Mouse (Mus musculus) limb, embryonic 14.5 days (tissue): ENCODE data around the gene Ift46. TPM values are rescaled to one million over a fixed set of nuclear protein-coding genes. Genes with fewer than 3 reads are reported as not detected.

Experiments used
- ATAC-seq: fragments of 200-750 bp; cut with Nextera tagmentation; 2 replicates; pipeline ENCODE4 v1.8.0; 2017; ENCODE audit warnings: low read depth, moderate number of reproducible peaks, moderate TSS enrichment; ENCODE audit not compliant: low FRiP score
- DNase-seq: peaks from one replicate; pipeline ENCODE4 v3.0.0-alpha.2; 2015; ENCODE audit warnings: low spot score
- H3K27ac ChIP-seq: fragments of 300-500 bp; sonication (generic); replicated peaks from 2 replicates; pipeline ENCODE4 v1.5.1; 2014; ENCODE audit warnings: low read depth, mild to moderate bottlenecking, low read length, moderate library complexity, mixed read lengths
- H3K27me3 ChIP-seq: fragments of 300-500 bp; sonication (generic); 2 replicates; pipeline ENCODE4 v1.6.1; 2014; ENCODE audit warnings: low read length, mixed read lengths; ENCODE audit not compliant: control insufficient read depth, insufficient read depth
- H3K36me3 ChIP-seq: fragments of 300-500 bp; sonication (generic); 2 replicates; pipeline ENCODE4 v1.6.1; 2014; ENCODE audit warnings: mild to moderate bottlenecking, low read length, moderate library complexity, mixed read lengths; ENCODE audit not compliant: control insufficient read depth, insufficient read depth
- H3K4me1 ChIP-seq: fragments of 300-500 bp; sonication (generic); 2 replicates; pipeline ENCODE4 v1.6.1; 2014; ENCODE audit warnings: antibody characterized with exemption, low read length, mixed read lengths; ENCODE audit not compliant: control insufficient read depth, insufficient read depth
- H3K4me2 ChIP-seq: fragments of 300-500 bp; sonication (generic); replicated peaks from 2 replicates; pipeline ENCODE4 v1.6.1; 2014; ENCODE audit warnings: low read depth, mild to moderate bottlenecking, low read length, moderate library complexity; ENCODE audit not compliant: severe bottlenecking
- H3K4me3 ChIP-seq: fragments of 300-500 bp; sonication (generic); replicated peaks from 2 replicates; pipeline ENCODE4 v1.5.1; 2014; ENCODE audit warnings: low read length
- H3K9ac ChIP-seq: fragments of 300-500 bp; sonication (generic); 2 replicates; pipeline ENCODE4 v1.6.1; 2014; ENCODE audit warnings: mild to moderate bottlenecking, low read depth, low read length, moderate library complexity; ENCODE audit not compliant: severe bottlenecking
- H3K9me3 ChIP-seq: fragments of 300-500 bp; sonication (generic); 2 replicates; pipeline ENCODE4 v1.6.1; 2016; ENCODE audit warnings: low read length; ENCODE audit not compliant: control insufficient read depth
- POLR2A ChIP-seq: fragments of 200-500 bp; IDR thresholded peaks from 2 replicates; pipeline ENCODE4 v1.8.0; 2012; ENCODE audit warnings: inconsistent platforms, mild to moderate bottlenecking, moderate library complexity, borderline replicate concordance; ENCODE audit not compliant: insufficient read depth, insufficient read length; ENCODE audit errors: extremely low read depth
- WGBS: fragments of 180-500 bp; shearing (Covaris S2); extraction: QIAGEN DNeasy Blood & Tissue Kit; methylation state at CpG from one replicate; pipeline ENCODE4 v1.1.7; 2014; 5-methylcytosine and 5-hydroxymethylcytosine counted together
- polyA plus RNA-seq, 2 experiments: library from polyadenylated mRNA; depleted of rRNA in 1 of 2; stranded (reverse) in 1 of 2; unstranded in 1 of 2; fragments of >200 nt; fragmentation: Nextera tagmentation in 1 of 2; extraction: Ambion mirVana in 1 of 2; gene quantifications; 2 replicates each; pipeline versions ENCODE4 v1.2.1 to v1.2.3; 2012 to 2014

The Ift46 gene
- polyA plus RNA-seq, 2 experiments: 109 to 123 TPM

- Histone ChIP-seq H3K36me3 (no peaks in the 10 kb centered on the region), H3K4me1 (peaks cover 28% of the 10 kb centered on the region), H3K4me3 (peak overlapping the region; percentile 69), H3K9ac (peak overlapping the region; percentile 73), H3K9me3 (no peaks in the 10 kb centered on the region), H3K4me2 (peak overlapping the region; percentile 95), H3K27me3 (no peaks in the 10 kb centered on the region), H3K27ac (peak overlapping the region; percentile 86)
- no peak for TF ChIP-seq POLR2A
- DNase-seq: no peak
- WGBS: 46% methylated on average over 12 of the region's 12 CpGs
- ATAC-seq: no peak
Observed at GRCm38 (mm10) chr9:44732921-44733530, 34.7 kb upstream of the Ift46 start.

GRCm38 (mm10) chr9:44733671-44734523 is 33.8 kb upstream of the Ift46 start:
- H3K9me3 ChIP-seq: no peaks in the 10 kb centered on the region
- H3K4me3 ChIP-seq: peak overlapping the region; percentile 69
- H3K4me2 ChIP-seq: peak overlapping the region; percentile 95
- no peaks in the 10 kb centered on the region for H3K36me3 ChIP-seq
- ATAC-seq: peak; percentile 25; the same call in 1 of the 2 replicates
- H3K9ac ChIP-seq: peak overlapping the region; percentile 73
- peaks cover 28% of the 10 kb centered on the region for H3K4me1 ChIP-seq
- DNase-seq: peak; percentile 40
- under 1% methylated on average over 71 of the region's 79 CpGs for WGBS
- peak overlapping the region; percentile 86 for H3K27ac ChIP-seq
- H3K27me3 ChIP-seq: no peaks in the 10 kb centered on the region
- no peak for TF ChIP-seq POLR2A

GRCm38 (mm10) chr9:44734524-44735494 is 32.9 kb upstream of the Ift46 start, which contains the start of gene Phldb1:
Gene Phldb1, minus strand, starts transcription at chr9:44735198.
- WGBS: under 1% methylated on average over 40 of the region's 47 CpGs

GRCm38 (mm10) chr9:44735886-44736285 is 31.8 kb upstream of the Ift46 start:
- Histone ChIP-seq H3K9me3 (no peaks in the 10 kb centered on the region), H3K4me1 (peaks cover 28% of the 10 kb centered on the region), H3K4me2 (peak overlapping the region; percentile 95; the same call in 1 of the 2 replicates), H3K27me3 (no peaks in the 10 kb centered on the region), H3K36me3 (0 out of 2 replicates have a peak, but pooled peaks cover 1% of the 10 kb centered on the region), H3K4me3 (no peak overlapping the region), H3K9ac (no peak overlapping the region), H3K27ac (peak overlapping the region; percentile 86; the same call in 1 of the 2 replicates)
- no peak for TF ChIP-seq POLR2A
- WGBS: 72% methylated on average over 6 of the region's 6 CpGs
- ATAC-seq (no peak), DNase-seq (no peak)

More at GRCm38 (mm10) chr9:44734524-44735494, 32.9 kb upstream of the Ift46 start, which contains the start of gene Phldb1:
- Histone ChIP-seq H3K36me3 (no peaks in the 10 kb centered on the region), H3K4me1 (peaks cover 28% of the 10 kb centered on the region), H3K27me3 (no peaks in the 10 kb centered on the region), H3K4me3 (peak within 1 kb of the TSS; percentile 69), H3K4me2 (peak within 1 kb of the TSS; percentile 95), H3K27ac (peak within 1 kb of the TSS; percentile 86), H3K9ac (peak within 1 kb of the TSS; percentile 73), H3K9me3 (no peaks in the 10 kb centered on the region)
- peak; percentile 83 for DNase-seq
- TF ChIP-seq POLR2A: peak; percentile 51; the same call in 1 of the 2 replicates
- ATAC-seq: peak; percentile 69

- Histone ChIP-seq H3K4me1 (peaks cover 28% of the 10 kb centered on the region), H3K9ac (no peak overlapping the region), H3K36me3 (peaks cover 5% of the 10 kb centered on the region; the same call in 1 of the 2 replicates), H3K4me2 (no peak overlapping the region), H3K4me3 (no peak overlapping the region), H3K27ac (peak overlapping the region; percentile 86; the same call in 1 of the 2 replicates), H3K9me3 (no peaks in the 10 kb centered on the region), H3K27me3 (no peaks in the 10 kb centered on the region)
- no peak for DNase-seq
- 70% methylated on average over 2 of the region's 2 CpGs for WGBS
- TF ChIP-seq POLR2A: no peak
- ATAC-seq: no peak
Observed at GRCm38 (mm10) chr9:44736301-44736700, 31.4 kb upstream of the Ift46 start.
